Mouse (Mus musculus) kidney, postnatal 36 days (tissue): ENCODE data around the gene Gm11596.
"Not testable (repeated sequence)": the region's sequence is repeated elsewhere in the genome, so short reads cannot be mapped to it uniquely, and the experiment has no call there.

ENCODE experiments used
- DNase-seq, 2 experiments: peaks; one replicate each; pipeline ENCODE4 v3.0.0; 2021 to 2022; ENCODE audit warnings: mixed read lengths in 2 of 2

Gene Gm11596

DNA sequence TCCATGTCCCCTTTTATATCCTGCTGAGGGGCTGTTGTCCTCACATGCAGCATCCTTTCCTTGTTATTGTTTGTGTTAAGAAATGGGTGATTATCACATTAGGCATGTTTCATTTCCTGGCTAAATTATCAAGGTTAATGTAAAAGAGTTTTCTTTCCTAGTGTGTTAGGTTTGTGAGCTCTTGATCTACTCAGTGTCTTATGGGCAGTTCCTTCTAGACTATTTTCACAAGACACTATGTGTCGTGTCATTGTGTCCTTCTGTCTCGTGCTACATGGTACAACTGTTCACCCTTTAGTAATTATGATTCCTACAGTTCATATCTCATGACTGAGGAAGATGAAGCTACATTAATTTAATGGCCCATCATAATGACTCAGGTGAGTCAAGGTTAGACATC, at the start of gene Gm11596:
Gene Gm11596 (minus strand): TSS at position 101 of the 400 bp plus-strand sequence.
- no peak for DNase-seq

DNA sequence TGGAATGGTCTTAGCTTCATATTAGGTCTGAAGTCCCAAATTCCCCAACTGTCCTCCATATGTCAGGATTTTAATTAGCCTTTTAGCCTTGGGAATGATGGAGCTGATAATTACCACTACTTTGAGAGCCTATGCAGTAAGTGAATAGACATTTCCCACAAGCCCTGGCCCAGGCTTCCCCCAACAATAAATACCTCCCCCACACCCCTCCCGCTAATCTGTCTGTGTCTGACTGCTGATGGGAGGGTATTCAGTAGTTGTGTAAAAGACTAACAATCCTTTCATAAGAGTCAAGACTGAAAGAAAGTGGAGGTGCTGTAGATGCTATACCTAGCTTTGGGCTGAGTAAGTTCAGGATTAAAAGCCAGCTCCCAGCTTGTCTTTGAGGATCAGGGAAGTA, 48.9 kb upstream of the Gm11596 start:
- no peak for DNase-seq

DNA sequence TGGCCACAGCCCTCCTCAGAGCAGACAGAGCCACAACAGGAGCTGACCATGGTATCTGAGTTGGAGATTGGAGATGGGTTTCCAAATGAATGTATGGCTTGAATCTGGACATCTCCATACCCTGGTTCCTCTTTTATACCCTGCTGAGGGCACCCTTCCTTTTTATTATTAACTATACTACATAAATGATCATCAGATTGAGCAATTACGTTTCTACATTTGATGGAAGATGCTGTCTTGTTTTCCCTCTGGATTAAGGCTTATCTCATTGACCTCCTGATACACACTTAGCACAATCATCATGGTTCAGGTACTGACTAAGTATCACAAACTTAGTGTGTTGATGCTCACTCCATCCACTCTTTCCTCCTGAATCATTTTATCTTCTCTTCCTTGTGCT, 44.7 kb upstream of the Gm11596 start, which contains the start of gene 2300003K06Rik:
Gene 2300003K06Rik (minus strand): TSS at position 101 of the 400 bp plus-strand sequence.
- DNase-seq: no peak

GRCm38 (mm10) chr11:99815566-99815965, 22.3 kb upstream of the Gm11596 start, which contains the start of gene Gm11564:
Gm11564 (minus strand) TSS chr11:99815666.
- DNase-seq: not testable (repeated sequence)

- not testable (repeated sequence) for DNase-seq
Observed at GRCm38 (mm10) chr11:99809792-99810191, 16.5 kb upstream of the Gm11596 start, which contains the start of gene Krtap4-13. Krtap4-13 (minus strand) TSS chr11:99809892.

GRCm38 (mm10) chr11:99804346-99804745, 11.1 kb upstream of the Gm11596 start, which contains the start of gene Gm11554:
Gm11554 (minus strand) TSS chr11:99804446.
- not testable (repeated sequence) for DNase-seq

DNA sequence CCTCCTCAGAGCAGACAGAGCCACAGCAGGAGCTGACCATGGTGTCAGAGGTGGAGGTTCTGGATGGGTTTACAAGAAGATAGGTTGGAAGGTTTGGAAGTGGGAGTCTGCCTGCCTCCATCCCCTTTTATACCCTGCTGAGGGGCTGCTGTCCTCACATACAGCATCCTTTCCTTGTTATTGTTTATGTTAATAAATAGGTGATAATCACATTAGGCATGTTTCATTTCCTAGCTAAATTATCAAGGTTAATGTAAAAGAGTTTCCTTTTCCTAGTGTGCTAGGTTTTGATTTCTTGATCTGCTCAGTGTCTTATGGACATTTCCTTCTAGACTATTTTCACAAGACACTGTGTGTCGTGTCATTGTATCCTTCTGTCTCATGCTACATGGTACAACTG, 5.6 kb upstream of the Gm11596 start, which contains the start of gene Gm11569:
Gene Gm11569 (minus strand): TSS at position 101 of the 400 bp plus-strand sequence.
- DNase-seq: not testable (repeated sequence)

DNA sequence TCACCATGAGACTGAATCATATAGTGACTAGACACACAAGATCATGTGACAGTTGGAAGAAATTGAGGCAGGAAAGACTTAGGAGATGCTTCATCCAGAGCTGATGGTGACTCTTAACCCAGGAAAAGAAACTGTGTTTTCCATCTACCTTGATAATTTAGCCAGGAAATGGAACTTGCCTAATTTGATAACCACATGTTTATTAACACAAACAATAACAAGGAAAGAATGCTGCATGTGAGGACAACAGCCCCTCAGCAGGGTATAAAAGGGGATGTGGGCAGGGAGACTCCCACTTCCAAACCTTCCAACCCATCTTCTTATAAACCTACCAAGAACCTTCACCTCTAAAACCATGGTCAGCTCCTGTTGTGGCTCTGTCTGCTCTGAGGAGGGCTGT, 8.4 kb downstream of the Gm11596 start, which contains the start of gene Krtap4-9:
Gene Krtap4-9 (plus strand): TSS at position 301 of the 400 bp plus-strand sequence.
- not testable (repeated sequence) for DNase-seq

GRCm38 (mm10) chr11:99780604-99781003, 12.7 kb downstream of the Gm11596 start, which contains the start of gene Krtap4-8:
Krtap4-8 (minus strand) TSS chr11:99780704.
- no peak for DNase-seq

GRCm38 (mm10) chr11:99778401-99778800, 14.9 kb downstream of the Gm11596 start:
- peak in 1 of 2 experiments; percentile 13 for DNase-seq

DNA sequence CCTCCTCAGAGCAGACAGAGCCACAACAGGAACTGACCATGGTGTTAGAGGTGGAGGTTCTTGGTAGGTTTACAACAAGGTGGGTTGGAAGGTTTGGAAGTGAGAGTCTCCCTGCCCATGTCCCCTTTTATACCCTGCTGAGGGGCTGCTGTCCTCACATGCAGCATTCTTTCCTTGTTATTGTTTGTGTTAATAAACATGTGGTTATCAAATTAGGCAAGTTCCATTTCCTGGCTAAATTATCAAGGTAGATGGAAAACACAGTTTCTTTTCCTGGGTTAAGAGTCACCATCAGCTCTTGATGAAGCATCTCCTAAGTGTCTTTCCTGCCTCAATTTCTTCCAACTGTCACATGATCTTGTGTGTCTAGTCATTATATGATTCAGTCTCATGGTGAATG, 20.5 kb downstream of the Gm11596 start, which contains the start of gene Gm11595:
Gene Gm11595 (minus strand): TSS at position 101 of the 400 bp plus-strand sequence.
- DNase-seq: not testable (repeated sequence)

GRCm38 (mm10) chr11:99768410-99768809, 24.9 kb downstream of the Gm11596 start:
- DNase-seq: no peak

- no peak for DNase-seq
Observed at GRCm38 (mm10) chr11:99758877-99759276, 34.4 kb downstream of the Gm11596 start.

DNA sequence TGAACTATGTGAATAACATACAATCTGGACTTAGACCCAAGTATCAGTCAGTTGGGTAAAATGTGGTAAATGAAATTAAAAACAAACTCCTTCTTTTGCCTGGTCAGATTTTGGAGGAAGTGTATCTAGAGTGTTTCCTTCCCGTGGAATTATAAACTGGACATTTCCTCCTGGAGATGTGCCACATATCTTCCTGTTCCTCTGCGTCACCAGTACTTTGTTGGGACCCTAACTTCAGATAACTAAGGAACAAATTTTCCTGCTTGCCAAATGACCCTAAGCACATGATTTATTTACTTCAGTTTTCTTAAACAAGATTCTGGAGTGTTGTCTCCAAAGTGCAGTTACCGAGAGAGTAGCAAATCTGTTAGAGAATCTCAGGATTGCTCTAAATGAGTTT, 49.3 kb downstream of the Gm11596 start:
- DNase-seq: peak in 1 of 2 experiments; percentile 7
